Mouse (Mus musculus) kidney, embryonic 15.5 days (tissue): Measurements from ENCODE around the gene Marcks. TPM values are rescaled to one million over a fixed set of nuclear protein-coding genes. Genes with fewer than 3 reads are reported as not detected.
A peak's percentile ranks its signal among the peaks of the same experiment; 100 is the strongest.

Experiments used
- ATAC-seq: fragments of 200-750 bp; cut with Nextera tagmentation; replicated peaks from 2 replicates; pipeline ENCODE4 v1.8.0; 2017; ENCODE audit warnings: moderate TSS enrichment; ENCODE audit not compliant: low FRiP score
- H3K27ac ChIP-seq: fragments of 300-500 bp; sonication (generic); 2 replicates; pipeline ENCODE4 v1.5.1; 2015; ENCODE audit warnings: mild to moderate bottlenecking, inconsistent platforms
- H3K27me3 ChIP-seq: fragments of 300-500 bp; sonication (generic); 2 replicates; pipeline ENCODE4 v1.6.1; 2015; ENCODE audit warnings: inconsistent platforms
- H3K36me3 ChIP-seq: fragments of 300-500 bp; sonication (generic); 2 replicates; pipeline ENCODE4 v1.6.1; 2015; ENCODE audit warnings: inconsistent platforms
- H3K4me1 ChIP-seq: fragments of 300-500 bp; sonication (generic); 2 replicates; pipeline ENCODE4 v1.6.1; 2015; ENCODE audit warnings: inconsistent platforms
- H3K4me2 ChIP-seq: fragments of 300-500 bp; sonication (generic); 2 replicates; pipeline ENCODE4 v1.6.1; 2015; ENCODE audit warnings: moderate library complexity, mild to moderate bottlenecking, inconsistent platforms
- H3K4me3 ChIP-seq: fragments of 300-500 bp; sonication (generic); replicated peaks from 2 replicates; pipeline ENCODE4 v1.5.1; 2015; ENCODE audit warnings: mild to moderate bottlenecking, inconsistent platforms
- H3K9ac ChIP-seq: fragments of 300-500 bp; sonication (generic); 2 replicates; pipeline ENCODE4 v1.6.1; 2015; ENCODE audit warnings: mild to moderate bottlenecking, inconsistent platforms
- H3K9me3 ChIP-seq: fragments of 300-500 bp; sonication (generic); replicated peaks from 2 replicates; pipeline ENCODE4 v1.6.1; 2016; ENCODE audit warnings: inconsistent platforms
- WGBS: fragments of 180-500 bp; shearing (Covaris S2); methylation state at CpG from one replicate; pipeline ENCODE4 v1.1.7; 2015; ENCODE audit warnings: mixed read lengths; 5-methylcytosine and 5-hydroxymethylcytosine counted together
- polyA plus RNA-seq: library from polyadenylated mRNA; unstranded; fragments of >200 nt; fragmentation: Nextera tagmentation; extraction: Ambion mirVana; gene quantifications from 2 replicates; pipeline ENCODE4 v1.2.1, GENCODE M21; 2015

Marcks gene
- polyA plus RNA-seq, 1 experiment from 2014 or later = 102 TPM

DNA sequence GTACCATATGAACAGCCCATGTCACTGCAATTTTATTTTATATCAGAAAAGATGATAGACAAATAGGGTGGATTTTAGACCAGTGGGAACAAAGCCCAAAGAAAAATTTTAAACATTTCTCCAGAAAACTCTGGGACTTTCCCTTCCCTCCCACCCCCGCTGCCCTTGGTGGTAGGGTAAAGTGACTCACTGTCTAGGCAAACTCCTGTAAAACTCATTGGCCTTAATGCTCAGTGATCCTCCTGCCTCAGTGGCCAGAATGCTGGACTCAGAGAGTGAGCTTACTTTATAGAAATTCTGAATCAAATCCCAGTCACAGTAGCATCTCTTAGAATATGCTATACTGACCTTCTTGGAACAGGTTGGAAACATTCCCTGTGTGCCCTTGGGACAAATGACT, 6.7 kb upstream of the Marcks start:
- no peak for ATAC-seq
- Histone ChIP-seq H3K9me3 (no peaks in the 10 kb centered on the region), H3K27me3 (no peaks in the 10 kb centered on the region), H3K4me2 (no peak overlapping the region), H3K4me1 (peaks cover 5% of the 10 kb centered on the region), H3K9ac (no peak overlapping the region), H3K4me3 (no peak overlapping the region), H3K36me3 (no peaks in the 10 kb centered on the region), H3K27ac (no peak overlapping the region)
- 83% methylated on average over 1 of the region's 1 CpGs for WGBS

DNA sequence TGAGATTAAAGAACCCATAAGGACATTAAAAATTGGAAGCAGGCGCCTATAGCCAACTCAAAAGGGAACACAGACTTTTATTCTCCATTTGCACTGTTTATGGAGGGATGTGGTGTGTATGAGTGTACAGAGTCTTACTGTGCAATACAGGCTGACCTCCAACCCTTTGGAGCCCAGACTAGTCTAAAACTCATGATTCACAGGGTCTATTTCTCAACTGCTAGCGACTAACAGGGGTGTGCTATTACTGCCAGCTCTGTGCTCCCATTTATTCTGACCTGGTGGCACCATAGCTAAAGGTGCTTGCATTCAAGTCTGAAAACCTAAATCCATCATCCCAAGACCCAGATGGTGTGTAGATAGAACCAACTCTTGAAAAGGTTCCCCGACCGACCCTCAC, 2.9 kb upstream of the Marcks start:
- Histone ChIP-seq H3K27ac (peak overlapping the region; percentile 99), H3K4me3 (peak overlapping the region; percentile 86), H3K4me1 (peaks cover 5% of the 10 kb centered on the region), H3K36me3 (no peaks in the 10 kb centered on the region), H3K27me3 (no peaks in the 10 kb centered on the region), H3K9ac (peak overlapping the region; percentile 17; the same call in 1 of the 2 replicates), H3K4me2 (peak overlapping the region; percentile 90), H3K9me3 (no peaks in the 10 kb centered on the region)
- 63% methylated on average over 4 of the region's 4 CpGs for WGBS
- no peak for ATAC-seq

DNA sequence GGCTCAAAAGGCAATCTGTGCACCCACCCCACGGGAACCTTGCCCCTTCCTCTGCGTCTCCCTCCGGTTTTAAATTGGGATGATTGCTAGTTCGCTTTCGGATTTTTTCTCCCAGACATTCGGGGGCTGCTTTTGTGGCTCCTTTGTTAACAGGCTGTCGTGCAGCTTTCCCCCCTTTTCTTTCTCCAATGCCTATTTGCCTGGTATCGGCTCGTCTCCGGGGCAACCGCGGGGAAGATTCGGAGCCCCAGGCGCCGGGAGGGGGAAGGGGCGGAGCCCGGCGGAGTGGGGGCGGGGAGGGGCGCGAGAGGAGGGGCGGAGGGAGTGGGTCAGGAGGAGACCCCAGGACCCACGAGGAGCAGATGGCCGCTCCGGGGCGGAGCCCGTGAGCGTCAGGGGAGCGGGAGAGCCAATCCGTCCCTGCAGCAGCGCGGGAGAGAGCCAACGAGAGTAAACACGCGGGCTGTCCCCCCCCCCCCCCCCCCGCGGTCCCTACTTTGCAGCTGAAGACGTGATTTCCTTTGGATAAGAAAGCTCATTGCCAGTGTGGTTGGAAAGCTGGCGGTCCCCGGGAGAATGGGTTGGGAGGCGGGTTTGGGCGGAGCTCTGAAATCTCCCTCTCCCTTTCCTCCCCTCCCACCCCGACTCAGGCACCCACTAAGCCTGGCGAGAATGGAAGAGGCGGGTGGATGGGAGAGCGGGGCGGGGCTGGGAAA, 2.2 kb upstream of the Marcks start:
- H3K4me1 ChIP-seq = peaks cover 5% of the 10 kb centered on the region
- peak overlapping the region; percentile 86 for H3K4me3 ChIP-seq
- peak overlapping the region; percentile 92 for H3K9ac ChIP-seq
- peak overlapping the region; percentile 99 for H3K27ac ChIP-seq
- under 1% methylated on average over 36 of the region's 47 CpGs for WGBS
- no peaks in the 10 kb centered on the region for H3K36me3 ChIP-seq
- H3K9me3 ChIP-seq = no peaks in the 10 kb centered on the region
- H3K27me3 ChIP-seq = no peaks in the 10 kb centered on the region
- ATAC-seq = peak; percentile 85
- H3K4me2 ChIP-seq = peak overlapping the region; percentile 90

DNA sequence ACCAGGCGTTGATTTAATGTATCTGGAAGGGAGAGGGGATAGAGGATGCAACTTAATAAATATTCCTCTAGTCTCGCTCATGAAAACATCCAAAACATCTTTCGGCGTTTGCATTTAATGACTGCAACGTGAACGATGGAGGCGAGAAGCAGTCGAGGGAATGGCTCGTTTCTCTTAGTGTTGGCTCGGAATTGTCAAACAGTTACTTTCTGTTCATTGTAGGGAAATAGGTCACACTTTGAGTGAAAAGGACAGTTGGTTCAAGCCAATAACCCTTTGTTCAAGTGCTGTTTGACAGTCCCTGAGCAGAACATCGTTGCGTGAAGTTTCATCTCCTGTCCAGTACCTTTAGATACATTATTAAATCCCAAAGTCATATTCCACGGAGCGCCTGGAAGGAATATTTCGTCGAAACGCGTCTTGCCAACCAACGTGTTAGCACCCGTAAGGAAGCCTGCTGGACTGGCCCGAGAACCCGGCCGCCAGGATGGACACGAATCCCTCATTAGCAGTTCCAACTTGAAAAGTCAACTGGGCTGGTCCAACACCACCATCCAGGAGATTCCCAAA, 1.5 kb upstream of the Marcks start:
- Histone ChIP-seq H3K36me3 (no peaks in the 10 kb centered on the region), H3K4me2 (peak overlapping the region; percentile 90), H3K4me3 (peak overlapping the region; percentile 86), H3K4me1 (peaks cover 5% of the 10 kb centered on the region), H3K9me3 (no peaks in the 10 kb centered on the region), H3K27me3 (no peaks in the 10 kb centered on the region), H3K9ac (peak overlapping the region; percentile 92), H3K27ac (peak overlapping the region; percentile 99)
- 0% methylated on average over 24 of the region's 24 CpGs for WGBS
- ATAC-seq = no peak; the same call in 1 of the 2 replicates

DNA sequence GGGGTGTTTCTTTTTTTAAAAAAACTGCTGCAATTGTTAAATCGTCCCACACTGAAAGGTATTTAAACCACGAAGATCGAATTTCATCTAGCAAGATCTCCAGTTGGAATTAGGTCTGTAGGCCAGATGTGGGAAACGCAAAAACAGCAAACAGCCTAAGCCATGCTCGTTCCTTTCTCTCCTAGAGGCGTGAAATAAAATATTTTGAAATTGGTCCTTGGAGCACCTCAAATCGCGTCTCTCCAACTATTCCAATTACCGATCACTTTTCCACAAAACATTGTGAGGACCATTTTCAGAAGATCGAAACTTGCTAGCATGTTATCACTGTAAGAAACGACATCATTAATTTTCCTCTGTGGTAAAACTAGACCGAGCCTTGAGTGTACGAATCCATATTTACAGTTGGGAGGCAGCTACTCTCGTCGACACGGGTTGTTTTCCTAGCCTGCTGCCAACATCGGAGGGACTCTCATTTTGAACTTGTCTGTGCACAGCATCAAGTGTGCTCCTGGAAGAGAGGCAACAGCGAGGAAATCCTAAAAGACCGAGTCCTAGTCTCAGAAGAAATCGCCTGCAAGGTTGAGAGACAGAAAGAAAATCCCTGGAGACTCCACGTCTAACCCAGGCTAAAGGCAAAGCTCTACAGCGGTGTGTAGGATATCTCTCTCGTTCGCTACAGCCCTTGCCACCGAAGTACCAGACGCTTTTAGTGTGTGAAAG, 884 bp upstream of the Marcks start:
- Histone ChIP-seq H3K36me3 (peaks cover 4% of the 10 kb centered on the region; the same call in 1 of the 2 replicates), H3K27me3 (no peaks in the 10 kb centered on the region), H3K4me2 (peak overlapping the region; percentile 90), H3K4me1 (peaks cover 9% of the 10 kb centered on the region), H3K9ac (peak overlapping the region; percentile 92), H3K9me3 (no peaks in the 10 kb centered on the region), H3K27ac (peak overlapping the region; percentile 99), H3K4me3 (peak overlapping the region; percentile 86)
- WGBS = under 1% methylated on average over 26 of the region's 26 CpGs
- no peak for ATAC-seq

DNA sequence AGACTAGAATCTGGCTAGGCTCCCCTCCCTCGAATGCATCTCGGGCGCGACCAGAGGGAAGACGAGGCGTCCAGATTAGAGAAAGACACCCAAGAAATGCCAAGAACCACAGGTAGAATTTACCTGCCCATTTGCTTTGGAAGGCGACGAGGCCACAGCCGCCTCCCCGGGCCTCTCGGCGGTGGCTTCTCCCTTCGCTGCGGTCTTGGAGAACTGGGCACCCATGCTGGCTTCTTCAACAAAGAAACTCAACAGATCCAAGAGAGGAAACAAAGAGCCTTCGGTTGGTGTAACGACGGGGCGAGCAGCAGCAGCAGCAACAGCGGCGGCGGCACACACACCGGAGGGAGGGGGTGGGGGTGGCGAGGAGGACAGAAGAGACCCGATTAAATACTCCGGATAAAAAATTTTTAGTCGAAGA, 399 bp downstream of the Marcks start:
- H3K4me2 ChIP-seq = peak overlapping the region; percentile 90
- peaks cover 16% of the 10 kb centered on the region for H3K36me3 ChIP-seq
- H3K27ac ChIP-seq = peak overlapping the region; percentile 99
- H3K9ac ChIP-seq = peak overlapping the region; percentile 92
- ATAC-seq = no peak
- WGBS = under 1% methylated on average over 26 of the region's 26 CpGs
- H3K27me3 ChIP-seq = no peaks in the 10 kb centered on the region
- peak overlapping the region; percentile 86 for H3K4me3 ChIP-seq
- no peaks in the 10 kb centered on the region for H3K9me3 ChIP-seq
- H3K4me1 ChIP-seq = peaks cover 12% of the 10 kb centered on the region

DNA sequence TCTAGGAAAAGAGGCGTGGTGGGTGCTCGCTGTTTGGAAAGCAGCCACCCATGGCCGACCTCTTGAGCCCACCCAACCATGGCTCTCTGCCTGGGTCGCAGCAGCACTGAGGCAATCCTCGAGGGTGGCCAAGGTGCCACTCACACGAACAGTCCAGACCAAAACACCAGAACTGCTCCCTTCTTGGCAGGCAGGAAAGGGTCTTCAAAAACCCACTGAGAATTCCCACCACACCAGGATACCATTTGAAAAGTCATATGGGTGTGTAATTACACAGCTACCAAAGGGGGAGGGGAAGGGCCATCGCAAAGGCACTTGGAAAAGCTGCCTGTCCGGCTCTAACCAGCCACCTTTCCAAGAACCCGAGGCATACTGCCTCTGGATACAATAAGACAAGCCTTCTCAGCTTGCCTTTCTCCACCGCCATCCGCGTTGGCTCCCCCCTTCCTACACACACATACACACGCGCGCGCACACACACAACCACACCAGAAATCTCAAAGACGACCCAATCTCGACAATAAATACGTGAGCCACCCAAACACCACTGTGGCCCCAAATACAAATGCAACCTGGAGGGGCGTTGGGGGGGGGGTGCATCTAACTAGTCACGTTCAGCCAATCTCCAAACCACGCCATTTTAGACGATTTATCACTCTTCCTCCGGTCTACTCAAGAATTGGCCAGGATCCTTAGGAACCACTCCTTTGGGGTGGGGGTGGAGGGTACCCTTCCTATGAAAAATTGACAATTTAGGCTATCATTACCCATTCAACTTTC, 999 bp downstream of the Marcks start:
- ATAC-seq = peak; percentile 27
- peaks cover 12% of the 10 kb centered on the region for H3K4me1 ChIP-seq
- no peaks in the 10 kb centered on the region for H3K9me3 ChIP-seq
- peak overlapping the region; percentile 86 for H3K4me3 ChIP-seq
- H3K27me3 ChIP-seq = no peaks in the 10 kb centered on the region
- H3K36me3 ChIP-seq = peaks cover 21% of the 10 kb centered on the region
- peak overlapping the region; percentile 90 for H3K4me2 ChIP-seq
- H3K9ac ChIP-seq = peak overlapping the region; percentile 92
- WGBS = under 1% methylated on average over 24 of the region's 24 CpGs
- peak overlapping the region; percentile 99 for H3K27ac ChIP-seq

DNA sequence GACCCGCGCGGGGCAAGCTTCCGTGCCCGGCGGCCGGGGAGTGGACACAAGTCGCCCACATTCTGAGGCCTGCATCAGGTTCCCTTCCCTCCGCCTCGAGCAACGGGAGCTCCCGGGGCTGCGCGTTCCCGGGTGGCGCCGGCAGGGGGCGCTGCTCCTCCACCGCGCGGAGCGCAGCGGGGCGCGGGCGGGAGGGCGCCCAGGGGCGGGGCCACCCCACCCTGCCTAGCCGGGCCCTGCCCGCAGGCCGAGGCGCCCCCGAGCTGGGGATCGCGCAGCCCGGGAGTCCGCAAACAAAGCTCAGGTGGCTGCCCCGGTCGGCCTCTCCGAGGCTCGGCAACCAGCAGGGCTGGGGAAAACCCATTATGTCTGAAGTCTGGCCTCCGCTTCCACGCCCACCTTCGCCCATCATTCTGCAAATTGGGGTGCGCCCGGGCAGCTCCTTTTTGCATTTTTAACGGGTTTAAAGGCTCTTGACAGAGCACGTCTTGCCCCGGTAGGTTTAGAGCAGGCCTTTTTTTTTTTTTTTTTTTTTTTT, 1.7 kb downstream of the Marcks start:
- peak overlapping the region; percentile 86 for H3K4me3 ChIP-seq
- peak overlapping the region; percentile 92 for H3K9ac ChIP-seq
- under 1% methylated on average over 49 of the region's 49 CpGs for WGBS
- peak overlapping the region; percentile 90 for H3K4me2 ChIP-seq
- peaks cover 26% of the 10 kb centered on the region for H3K36me3 ChIP-seq
- H3K27me3 ChIP-seq = no peaks in the 10 kb centered on the region
- peak; percentile 85 for ATAC-seq
- H3K9me3 ChIP-seq = no peaks in the 10 kb centered on the region
- peaks cover 12% of the 10 kb centered on the region for H3K4me1 ChIP-seq
- H3K27ac ChIP-seq = peak overlapping the region; percentile 99

DNA sequence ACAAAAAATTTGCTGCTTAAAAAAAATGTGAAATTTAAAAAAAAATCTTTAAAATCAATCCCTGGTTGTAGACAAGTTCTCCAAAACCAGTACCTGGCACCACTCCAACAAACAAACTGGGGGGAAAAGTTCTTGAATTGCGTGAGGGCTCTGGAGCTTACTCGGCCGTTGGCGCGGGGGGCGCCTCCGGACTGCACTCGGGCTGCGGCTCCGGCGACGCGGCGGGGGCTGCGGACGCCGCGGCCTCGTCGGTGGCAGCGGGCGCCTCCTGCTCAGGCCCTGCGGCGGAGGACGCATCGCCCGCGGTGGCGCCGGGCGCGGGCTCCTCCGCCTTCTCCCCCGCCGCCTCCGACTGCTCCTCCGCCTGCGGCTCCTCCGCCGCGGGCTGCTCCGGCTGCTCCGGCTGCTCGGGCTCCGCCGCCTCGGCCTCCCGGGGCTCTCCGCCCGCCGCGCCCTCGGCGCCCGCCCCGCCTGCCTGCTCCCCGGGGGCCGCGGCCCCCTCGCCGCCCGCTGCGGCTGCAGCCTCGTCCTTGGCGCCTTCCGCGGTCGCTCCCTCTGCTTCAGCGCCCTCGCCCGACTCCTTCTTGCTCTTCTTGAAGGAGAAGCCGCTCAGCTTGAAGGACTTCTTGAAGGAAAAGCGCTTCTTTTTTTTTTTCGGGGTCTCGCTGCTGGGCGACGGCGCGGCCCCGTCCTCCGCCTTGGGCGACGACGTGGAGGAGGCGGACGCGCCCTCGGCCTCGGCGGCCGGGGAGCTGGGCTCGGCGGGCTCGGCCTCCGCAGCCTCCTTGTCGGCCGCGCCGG, 2.6 kb downstream of the Marcks start:
- no peak; the same call in 1 of the 2 replicates for ATAC-seq
- Histone ChIP-seq H3K4me1 (peaks cover 7% of the 10 kb centered on the region), H3K36me3 (peaks cover 30% of the 10 kb centered on the region), H3K27me3 (no peaks in the 10 kb centered on the region), H3K4me3 (peak overlapping the region; percentile 86), H3K27ac (peak overlapping the region; percentile 99), H3K9me3 (no peaks in the 10 kb centered on the region), H3K4me2 (peak overlapping the region; percentile 90), H3K9ac (peak overlapping the region; percentile 92)
- WGBS = under 1% methylated on average over 65 of the region's 99 CpGs

DNA sequence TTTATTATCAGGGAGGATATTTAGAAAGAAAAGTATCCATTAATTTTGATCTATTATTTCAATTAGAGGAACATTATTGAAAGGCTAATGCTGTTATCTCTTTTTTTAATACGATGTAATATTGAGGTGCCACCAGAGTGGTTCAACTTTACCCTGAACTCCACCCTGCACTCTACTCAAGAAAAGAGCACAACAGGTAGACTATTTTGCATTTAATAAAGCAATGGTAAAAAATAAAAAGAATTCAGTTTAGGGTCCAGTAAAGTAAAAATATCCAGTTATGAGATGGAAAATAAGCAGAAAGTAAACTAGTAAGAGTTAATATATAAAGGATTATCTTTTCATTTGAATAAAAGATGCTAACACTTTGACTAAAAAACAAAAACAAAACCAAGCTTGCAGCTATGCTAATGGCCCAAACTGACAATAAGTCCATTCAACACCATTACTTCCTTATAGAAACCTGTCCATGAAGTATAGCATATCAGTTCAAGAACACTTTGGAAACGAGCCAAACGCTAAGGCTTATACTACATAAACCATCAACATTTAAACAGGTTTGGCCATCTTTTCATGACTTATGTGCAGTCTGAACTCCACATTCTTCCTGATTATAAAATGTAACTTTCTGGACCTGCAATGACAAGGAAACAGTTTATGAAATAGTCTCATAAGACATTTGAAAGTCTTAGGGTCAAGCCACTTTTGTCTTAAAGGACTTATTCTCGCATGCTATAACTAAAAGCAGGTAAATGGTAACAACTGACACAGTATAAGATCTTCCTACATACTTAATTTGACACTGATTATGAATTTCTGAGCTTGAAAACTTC, 4.6 kb downstream of the Marcks start:
- Histone ChIP-seq H3K4me2 (peak overlapping the region; percentile 44), H3K27ac (no peak overlapping the region), H3K9ac (no peak overlapping the region), H3K4me3 (peak overlapping the region; percentile 26; the same call in 1 of the 2 replicates), H3K9me3 (no peaks in the 10 kb centered on the region), H3K36me3 (peaks cover 30% of the 10 kb centered on the region), H3K27me3 (no peaks in the 10 kb centered on the region), H3K4me1 (peaks cover 7% of the 10 kb centered on the region)
- no peak for ATAC-seq
- WGBS = 91% methylated on average over 4 of the region's 4 CpGs
